Mouse (Mus musculus) thymus, adult 18-20 months (tissue): Measurements from ENCODE around the gene Exph5.

Source experiments
- DNase-seq, 2 experiments: peaks; one replicate each; pipeline ENCODE4 v3.0.0; 2022; ENCODE audit warnings: mixed read lengths in 2 of 2

The Exph5 gene

DNA sequence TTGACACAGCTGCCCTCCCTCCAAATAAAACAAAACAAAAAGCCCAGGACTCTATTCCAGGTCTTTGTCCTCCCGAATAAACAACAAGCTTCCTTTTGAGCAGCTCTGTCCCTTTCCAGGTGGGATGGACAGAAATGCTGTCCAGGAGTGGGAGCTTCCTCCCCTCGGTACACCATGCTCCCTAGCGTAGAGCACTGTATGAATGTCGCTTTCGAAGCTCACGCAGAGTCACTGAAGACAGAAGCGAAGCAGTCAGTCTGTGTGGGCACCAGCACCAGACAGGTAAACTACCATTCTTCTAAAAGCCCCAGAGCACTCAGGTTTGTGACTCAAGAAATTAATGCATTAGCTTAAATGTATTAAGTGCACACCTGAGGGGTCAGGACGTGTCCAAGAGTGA lies 20.2 kb downstream of the Exph5 start:
- no peak for DNase-seq

DNA sequence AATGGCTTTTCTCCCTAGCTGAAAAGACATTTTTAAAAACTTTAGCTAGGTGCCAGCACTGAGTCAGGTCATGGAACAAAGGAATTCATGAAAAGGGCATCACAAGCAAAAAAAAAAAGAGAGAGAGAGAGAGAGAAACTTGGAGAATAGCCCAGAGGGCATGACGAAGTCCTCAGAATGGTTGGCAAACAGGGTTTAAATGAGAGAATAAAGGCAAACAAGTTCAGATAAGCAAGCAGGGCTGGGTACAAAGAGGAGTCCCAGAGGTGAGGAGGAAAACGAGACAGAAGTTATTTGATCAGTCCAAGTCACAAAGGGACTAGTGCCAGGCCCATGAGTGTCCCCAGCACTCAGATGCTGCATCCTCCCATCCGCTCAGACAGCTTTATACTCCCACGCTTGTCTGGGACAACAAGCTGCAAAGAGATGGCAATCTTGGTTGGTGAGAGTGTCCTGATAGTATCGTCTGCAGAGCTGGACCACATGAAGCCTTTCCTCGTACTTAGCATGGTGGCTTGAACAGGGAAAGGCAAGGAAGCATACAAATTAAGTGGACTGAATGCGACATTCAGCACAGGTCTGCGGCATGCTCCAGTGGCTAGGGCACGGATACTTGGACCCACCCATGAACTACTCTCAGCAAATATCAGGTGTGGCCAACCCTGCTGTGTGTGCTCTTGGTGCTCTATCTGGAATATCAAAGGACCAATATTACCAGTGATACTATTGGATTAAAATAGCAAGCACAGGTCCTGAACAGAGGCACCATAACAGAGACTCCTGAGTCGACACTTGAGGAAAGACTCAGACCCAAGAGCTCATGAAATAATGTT lies 22.2 kb downstream of the Exph5 start:
- DNase-seq: no peak

DNA sequence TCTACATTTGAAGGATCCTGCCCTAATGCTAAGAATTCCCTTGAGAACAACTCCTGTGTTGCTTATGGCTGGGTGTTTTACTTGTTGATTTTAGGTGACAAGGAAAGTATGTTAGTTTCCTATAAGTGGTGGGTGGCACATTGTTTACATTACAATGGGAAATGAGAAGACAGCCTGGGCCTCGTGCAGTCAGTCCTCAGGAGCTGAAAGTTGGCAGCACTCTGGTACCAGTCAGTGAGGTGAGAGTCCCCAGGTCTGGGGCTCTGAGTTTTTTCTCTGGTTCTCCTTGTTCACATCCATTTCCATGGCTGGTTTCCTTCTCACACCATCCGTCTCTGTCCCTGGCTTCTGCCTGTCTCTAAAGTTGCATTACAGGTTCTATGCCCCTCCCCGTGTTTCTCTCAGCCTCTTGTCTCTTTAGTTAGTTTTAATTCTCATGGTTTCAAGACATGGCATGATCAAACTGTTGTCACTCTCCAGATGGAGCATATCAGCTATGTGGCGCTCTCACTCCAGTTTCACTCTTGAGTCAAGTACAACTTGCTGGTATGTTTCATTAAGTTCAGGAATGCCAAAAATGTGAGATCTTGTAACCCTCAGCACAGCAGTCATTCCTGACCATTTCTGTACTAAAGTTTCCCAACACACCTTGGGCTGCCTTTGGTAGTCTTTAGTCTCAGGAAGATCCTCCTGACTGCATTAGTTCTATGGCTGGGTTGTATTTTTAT lies 24.1 kb downstream of the Exph5 start:
- no peak for DNase-seq

DNA sequence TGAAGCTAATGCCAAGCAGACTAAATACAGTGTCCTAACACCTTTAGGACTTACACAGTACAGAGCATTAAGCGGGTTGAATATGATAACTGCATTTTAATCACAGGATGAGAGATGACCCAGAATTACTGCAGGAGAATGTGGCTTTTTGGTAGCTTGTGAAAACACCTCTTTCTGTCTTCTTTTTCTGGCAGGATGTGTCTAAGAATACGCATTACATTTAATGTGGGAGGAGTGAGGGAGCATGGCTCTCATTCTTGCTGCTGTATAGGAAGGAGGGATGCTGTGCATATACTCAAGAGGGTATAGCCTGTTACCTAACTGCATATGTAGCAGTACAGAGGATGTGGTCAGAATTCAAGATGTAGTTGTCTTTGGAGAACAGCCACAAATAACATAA lies 26.7 kb downstream of the Exph5 start:
- no peak for DNase-seq

GRCm38 (mm10) chr9:53329301-53330206 lies 28.1 kb downstream of the Exph5 start:
- DNase-seq: no peak

DNA sequence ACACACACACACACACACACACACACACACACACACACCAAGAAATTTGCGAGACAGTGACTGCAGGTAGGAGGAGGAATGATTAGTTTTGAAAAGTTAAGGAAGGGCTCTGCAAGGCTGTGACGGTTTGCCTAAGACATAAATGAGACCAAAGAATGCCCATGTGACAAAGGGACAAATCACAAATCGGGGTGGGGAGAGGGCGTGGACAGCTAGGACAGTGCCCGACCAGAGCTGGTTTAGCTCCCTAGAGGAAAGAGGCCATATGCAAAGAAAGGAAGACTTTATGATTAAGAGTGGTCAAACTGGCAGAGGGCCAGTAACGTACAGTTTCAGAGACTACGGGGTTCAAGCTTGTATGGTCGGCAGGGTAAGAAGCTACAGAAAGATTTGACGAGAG lies 28.8 kb downstream of the Exph5 start:
- no peak for DNase-seq

GRCm38 (mm10) chr9:53333436-53333835 lies 32.0 kb downstream of the Exph5 start:
- no peak for DNase-seq

- no peak for DNase-seq
Measured at GRCm38 (mm10) chr9:53335131-53335530, 33.7 kb downstream of the Exph5 start.

- DNase-seq: no peak
Measured at GRCm38 (mm10) chr9:53339603-53340002, 38.1 kb downstream of the Exph5 start.

GRCm38 (mm10) chr9:53340328-53340916 lies 39.0 kb downstream of the Exph5 start:
- no peak for DNase-seq

- DNase-seq: no peak
Measured at GRCm38 (mm10) chr9:53340969-53341368, 39.5 kb downstream of the Exph5 start.

GRCm38 (mm10) chr9:53341981-53342380 lies 40.5 kb downstream of the Exph5 start:
- DNase-seq: no peak

DNA sequence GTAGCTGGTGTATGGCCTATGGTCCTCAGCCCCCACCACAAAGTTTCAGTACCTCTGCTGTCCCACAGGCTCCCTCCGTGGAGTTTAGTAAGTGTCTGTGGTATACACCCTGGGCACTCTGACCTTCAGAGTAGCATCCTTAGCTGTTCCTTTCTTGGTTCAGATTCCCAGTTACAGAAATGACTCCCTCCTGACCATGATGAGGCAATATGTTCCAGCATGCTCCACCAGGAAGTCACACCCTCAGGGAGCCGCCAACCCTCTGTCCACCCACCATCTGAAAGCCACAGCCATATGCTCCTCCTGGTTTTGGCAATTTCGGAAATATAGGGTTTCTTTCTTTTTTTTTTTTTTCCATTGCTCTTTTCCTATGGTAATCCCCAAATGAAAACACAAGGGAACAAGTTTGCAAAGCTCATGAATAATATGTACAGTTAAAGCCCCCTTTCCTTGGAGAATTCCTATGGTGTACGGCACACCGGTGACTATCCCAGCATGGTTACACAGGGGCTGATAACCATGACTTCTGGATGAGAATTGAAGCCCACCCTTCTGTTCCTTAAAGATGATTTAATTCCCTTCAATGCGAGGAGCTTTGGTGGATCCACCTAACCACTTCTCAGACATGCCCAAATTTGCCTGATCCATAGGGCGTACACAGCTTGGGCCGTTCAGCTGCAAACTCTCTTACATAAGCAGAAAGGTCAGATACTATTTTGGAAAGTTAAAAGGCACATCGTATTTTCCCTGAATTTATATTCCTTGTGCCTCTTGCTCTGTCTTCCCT lies 43.4 kb downstream of the Exph5 start:
- DNase-seq: no peak

DNA sequence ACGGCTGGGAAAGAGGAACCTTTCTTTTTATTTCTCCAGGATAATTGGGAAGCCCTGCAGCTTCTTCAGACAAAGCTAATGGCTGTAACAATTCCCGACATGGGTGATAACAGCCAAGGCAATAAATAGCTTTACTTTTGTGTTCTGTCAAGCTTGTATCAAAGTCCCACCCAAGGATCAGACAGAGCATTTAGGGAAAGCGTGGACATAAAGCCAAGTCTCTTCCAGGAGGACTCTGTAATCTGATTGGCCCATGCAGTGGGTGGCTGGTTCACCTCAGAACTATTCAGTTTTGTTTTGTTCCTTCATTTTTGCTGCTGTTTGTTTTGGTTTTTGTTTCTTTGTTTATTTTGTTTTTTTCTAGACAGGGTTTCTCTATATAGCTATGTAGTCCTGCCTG lies 44.3 kb downstream of the Exph5 start:
- no peak for DNase-seq

DNA sequence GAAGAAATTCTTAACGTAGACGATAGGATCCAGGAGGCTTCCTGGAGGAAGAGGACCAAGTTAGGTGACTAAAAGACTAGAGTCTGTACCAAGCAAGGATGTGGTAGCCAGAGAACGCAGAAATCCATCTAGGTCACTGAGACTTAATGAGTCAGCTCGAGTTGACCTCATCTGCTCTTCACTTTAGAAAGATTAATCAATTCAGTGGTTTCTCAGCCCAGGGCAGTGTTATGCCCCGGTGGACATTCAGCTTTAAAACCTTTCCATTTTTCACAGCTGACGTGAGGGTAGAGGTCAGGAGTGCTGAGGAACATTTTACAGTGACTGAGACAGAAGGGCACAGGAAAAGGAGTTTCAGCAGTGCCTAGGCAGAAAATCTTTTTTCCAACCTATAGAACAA lies 44.9 kb downstream of the Exph5 start:
- no peak for DNase-seq

DNA sequence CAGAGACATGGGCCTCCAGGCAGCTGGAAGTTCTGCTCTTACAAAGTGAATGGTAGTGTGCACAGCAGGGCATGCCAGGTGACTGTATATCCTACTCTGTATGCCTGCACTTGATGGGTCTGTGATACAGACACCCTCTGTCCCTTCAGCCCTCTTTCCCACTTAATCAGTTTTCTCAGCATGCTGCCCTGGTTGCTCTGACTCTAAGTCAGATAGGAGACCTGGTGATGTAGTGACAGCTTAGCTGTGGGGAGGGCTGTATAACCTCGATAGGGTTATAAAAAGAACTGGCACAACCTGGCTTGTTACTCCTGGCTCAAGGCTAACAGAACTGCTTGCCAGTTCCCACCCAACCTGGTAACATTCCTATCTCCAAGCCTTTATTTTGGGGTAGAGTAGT lies 47.7 kb downstream of the Exph5 start:
- no peak for DNase-seq

DNA sequence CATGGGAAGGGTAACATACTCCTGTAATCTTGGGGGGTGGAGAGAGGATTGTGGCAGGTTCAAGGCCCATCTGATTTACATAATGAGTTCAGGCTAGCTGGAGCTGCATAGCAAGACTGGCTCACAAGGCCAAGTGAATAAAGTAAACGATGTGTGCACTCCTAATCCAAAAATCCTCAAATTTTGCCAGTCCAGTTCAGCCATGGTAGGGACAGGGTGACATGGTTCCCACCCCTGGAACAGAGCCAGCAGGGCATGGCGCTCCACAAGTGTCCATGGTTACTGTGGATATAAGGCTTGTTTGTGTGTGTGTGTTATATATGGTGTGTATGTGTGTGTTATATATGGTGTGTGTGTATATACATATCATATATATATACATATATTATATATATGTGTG lies 48.9 kb downstream of the Exph5 start:
- no peak for DNase-seq

DNA sequence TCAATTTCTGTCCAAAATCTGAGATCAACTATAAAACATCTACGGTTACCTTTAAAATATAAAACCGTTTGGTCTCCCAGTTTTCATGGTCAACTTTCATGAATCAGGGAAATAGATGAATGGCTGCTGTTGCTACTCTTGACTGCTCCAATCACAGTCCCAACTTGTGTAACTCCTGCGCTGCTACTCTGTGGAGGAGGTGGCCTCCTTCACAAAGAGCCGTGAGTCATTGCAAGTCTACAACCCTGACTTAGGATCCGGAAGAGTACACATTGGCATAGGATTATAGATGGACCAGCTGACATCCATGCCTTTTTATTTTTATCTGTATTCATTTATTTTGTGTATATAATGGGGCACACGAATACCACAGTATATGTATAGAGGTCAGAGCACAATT lies 50.4 kb downstream of the Exph5 start:
- DNase-seq: no peak

GRCm38 (mm10) chr9:53353161-53353560 lies 51.7 kb downstream of the Exph5 start:
- no peak for DNase-seq

GRCm38 (mm10) chr9:53356219-53357155 lies 55.0 kb downstream of the Exph5 start:
- DNase-seq: no peak

DNA sequence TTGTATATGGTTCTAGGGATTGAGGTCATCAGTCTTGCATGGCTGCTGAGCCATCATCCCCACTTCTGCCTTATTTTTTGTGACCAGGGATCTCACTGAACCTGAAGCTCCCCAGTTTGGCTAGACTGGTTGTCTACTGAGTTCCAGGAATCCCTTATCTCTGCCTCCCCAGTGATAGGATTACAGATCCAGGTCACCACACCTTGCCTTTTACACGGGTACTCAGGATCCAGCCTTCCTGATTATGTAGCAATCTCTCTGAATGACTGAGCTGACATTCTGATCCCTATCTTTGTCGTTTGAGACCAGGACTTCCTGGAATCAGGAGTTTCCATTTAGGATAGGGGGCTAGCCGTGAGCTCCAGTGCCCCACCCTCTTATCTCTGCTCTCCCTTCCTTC lies 69.9 kb downstream of the Exph5 start:
- DNase-seq: no peak
